Comparison of ENCODE assay signal across 33 mouse cellular contexts in the genomic region with DNA sequence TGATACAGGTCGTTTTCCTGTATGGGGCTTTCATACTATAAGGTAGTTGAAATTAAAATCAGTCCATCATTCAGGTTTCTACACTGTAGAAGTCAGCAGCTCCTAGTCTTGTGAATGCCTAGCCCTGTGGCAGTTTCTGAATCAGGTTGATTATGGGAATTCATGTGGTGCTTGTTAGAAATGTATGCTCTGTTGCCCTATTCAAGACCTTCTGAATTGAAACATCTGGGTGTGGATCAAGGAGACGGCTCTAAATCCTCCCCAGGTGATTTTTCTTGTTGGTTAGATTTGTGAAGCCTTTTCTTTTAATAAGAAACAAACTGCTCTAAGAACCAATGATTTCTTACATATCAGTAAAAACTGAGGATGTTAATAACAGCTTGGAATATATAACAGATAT.
"Had no signal": no experiment of that assay in that cellular context is flagged by ENCODE, and none has a peak within 500 bp of the region (broad histone marks: within the 10 kb centered on the region; RNA-seq: fewer than 3 reads in every experiment).

No protein-coding gene starts in this region.

- H3K36me3 ChIP-seq: limb, embryonic 10.5 days; limb, embryonic 12.5 days; limb, embryonic 13.5 days; limb, embryonic 15.5 days; liver, embryonic 12.5 days; liver, embryonic 13.5 days; liver, embryonic 15.5 days; lung, embryonic 15.5 days; midbrain, embryonic 10.5 days; midbrain, embryonic 12.5 days; midbrain, embryonic 13.5 days; midbrain, embryonic 15.5 days; neural tube, embryonic 12.5 days; neural tube, embryonic 13.5 days had no signal

- H3K27me3 ChIP-seq: limb, embryonic 12.5 days; limb, embryonic 13.5 days; limb, embryonic 15.5 days; liver, embryonic 12.5 days; liver, embryonic 13.5 days; liver, embryonic 15.5 days; lung, embryonic 15.5 days; megakaryocyte, embryonic 14.5 days; midbrain, embryonic 12.5 days; midbrain, embryonic 13.5 days; midbrain, embryonic 15.5 days; neural tube, embryonic 12.5 days; neural tube, embryonic 13.5 days had no signal

- ATAC-seq: liver, embryonic 12.5 days; liver, postnatal 0 days; lung, postnatal 0 days; midbrain, embryonic 13.5 days; midbrain, embryonic 15.5 days; midbrain, embryonic 16.5 days had no signal

- H3K4me3 ChIP-seq: limb, embryonic 10.5 days; limb, embryonic 12.5 days; limb, embryonic 13.5 days; limb, embryonic 15.5 days; liver, embryonic 12.5 days; liver, embryonic 13.5 days; liver, embryonic 15.5 days; lung, embryonic 15.5 days; megakaryocyte, embryonic 14.5 days; midbrain, embryonic 10.5 days; midbrain, embryonic 12.5 days; midbrain, embryonic 13.5 days; midbrain, embryonic 15.5 days; myocyte; neural tube, embryonic 12.5 days; neural tube, embryonic 13.5 days had no signal

- H3K9me3 ChIP-seq: limb, embryonic 10.5 days; limb, embryonic 12.5 days; limb, embryonic 13.5 days; limb, embryonic 15.5 days; liver, embryonic 12.5 days; liver, embryonic 13.5 days; liver, embryonic 15.5 days; lung, embryonic 15.5 days; megakaryocyte, embryonic 14.5 days; midbrain, embryonic 10.5 days; midbrain, embryonic 12.5 days; midbrain, embryonic 13.5 days; midbrain, embryonic 15.5 days; neural tube, embryonic 12.5 days; neural tube, embryonic 13.5 days had no signal

- H3K27ac ChIP-seq: limb, embryonic 10.5 days; limb, embryonic 12.5 days; limb, embryonic 13.5 days; limb, embryonic 15.5 days; liver, embryonic 12.5 days; liver, embryonic 13.5 days; liver, embryonic 14.5 days; liver, embryonic 15.5 days; lung, embryonic 15.5 days; macrophage; midbrain, embryonic 10.5 days; midbrain, embryonic 12.5 days; midbrain, embryonic 13.5 days; midbrain, embryonic 15.5 days; neural tube, embryonic 12.5 days; neural tube, embryonic 13.5 days had no signal

- H3K9ac ChIP-seq: limb, embryonic 12.5 days; limb, embryonic 13.5 days; limb, embryonic 15.5 days; liver, embryonic 12.5 days; liver, embryonic 13.5 days; liver, embryonic 14.5 days; liver, embryonic 15.5 days; liver, postnatal 0 days; lung, embryonic 14.5 days; lung, embryonic 15.5 days; midbrain, embryonic 12.5 days; midbrain, embryonic 13.5 days; midbrain, embryonic 15.5 days; neural tube, embryonic 12.5 days; neural tube, embryonic 13.5 days had no signal

- H3K4me1 ChIP-seq: limb, embryonic 12.5 days; limb, embryonic 15.5 days; liver, embryonic 12.5 days; liver, embryonic 13.5 days; liver, embryonic 15.5 days; lung, embryonic 15.5 days; midbrain, embryonic 10.5 days; midbrain, embryonic 12.5 days; midbrain, embryonic 13.5 days; midbrain, embryonic 15.5 days; neural tube, embryonic 12.5 days; neural tube, embryonic 13.5 days had no signal

- H3K4me2 ChIP-seq: limb, embryonic 12.5 days; limb, embryonic 13.5 days; limb, embryonic 15.5 days; liver, embryonic 11.5 days; liver, embryonic 12.5 days; liver, embryonic 13.5 days; liver, embryonic 15.5 days; lung, embryonic 14.5 days; lung, embryonic 15.5 days; midbrain, embryonic 11.5 days; midbrain, embryonic 12.5 days; midbrain, embryonic 13.5 days; midbrain, embryonic 15.5 days; neural tube, embryonic 12.5 days; neural tube, embryonic 13.5 days had no signal

- DNase-seq: left cerebral cortex, postnatal 4 days; liver; liver, embryonic 13.5 days; liver, postnatal 0 days; lung, adult 18-20 months; lung, adult 2 months; lung, embryonic 14.5 days; lung, postnatal 10 days; lung, postnatal 14 days; lung, postnatal 36 days; lung, postnatal 4 days; midbrain, embryonic 14.5 days had no signal
